Mouse (Mus musculus): ENCODE results near the gene Tiprl.

Tiprl gene

DNA sequence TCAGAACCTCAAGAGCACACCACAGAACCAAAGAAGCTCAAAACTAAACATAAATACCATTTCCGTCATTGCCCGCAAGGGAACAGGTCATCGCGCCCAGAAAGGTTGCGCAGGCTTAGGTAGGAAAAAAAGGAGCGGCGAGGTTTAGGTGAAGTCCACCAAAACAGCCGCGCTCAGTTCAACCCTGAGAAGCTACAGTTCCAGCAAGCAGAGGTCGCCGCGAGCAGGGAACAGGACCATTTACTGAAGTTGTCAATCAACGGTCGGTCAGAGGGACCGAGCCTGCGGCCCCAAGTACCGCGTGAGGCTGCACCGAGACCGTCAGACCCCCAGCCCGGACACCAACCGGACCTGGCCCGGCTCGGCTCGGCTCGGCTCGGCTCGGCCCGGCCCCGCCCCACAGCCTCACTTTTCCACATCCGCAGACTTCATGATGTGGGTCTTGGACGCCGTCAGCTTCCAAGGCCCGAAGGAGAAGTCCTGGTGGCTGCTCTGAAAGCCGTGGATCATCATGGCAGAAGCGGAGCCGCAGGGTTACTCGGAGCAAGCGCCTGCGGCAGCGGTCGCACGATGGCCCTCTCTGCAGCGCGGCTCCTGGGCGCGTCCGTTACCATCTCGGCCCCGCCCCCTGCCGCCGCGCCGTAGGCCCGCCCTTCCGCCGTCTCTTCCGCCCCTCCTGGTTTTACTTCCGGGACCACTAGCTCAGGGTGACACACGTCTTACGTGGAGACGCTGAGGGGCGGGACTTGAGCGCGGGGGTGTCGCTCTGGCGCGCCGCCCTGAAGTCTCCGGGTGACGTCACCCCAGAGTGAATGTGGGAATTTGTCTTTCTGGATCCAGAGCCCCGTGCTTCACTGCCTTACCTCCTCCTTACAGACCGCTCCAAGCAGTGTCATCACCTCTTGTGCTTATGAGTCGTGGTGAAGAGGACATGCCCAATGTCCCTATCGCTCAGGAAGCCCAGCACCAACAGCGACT lies at the start of gene Tiprl:
TSS of gene Tiprl (minus strand) at position 676 of the 978 bp plus-strand sequence.
- peak; percentile 92 for DNase-seq (ENCODE audit: low read depth, low spot score)

DNA sequence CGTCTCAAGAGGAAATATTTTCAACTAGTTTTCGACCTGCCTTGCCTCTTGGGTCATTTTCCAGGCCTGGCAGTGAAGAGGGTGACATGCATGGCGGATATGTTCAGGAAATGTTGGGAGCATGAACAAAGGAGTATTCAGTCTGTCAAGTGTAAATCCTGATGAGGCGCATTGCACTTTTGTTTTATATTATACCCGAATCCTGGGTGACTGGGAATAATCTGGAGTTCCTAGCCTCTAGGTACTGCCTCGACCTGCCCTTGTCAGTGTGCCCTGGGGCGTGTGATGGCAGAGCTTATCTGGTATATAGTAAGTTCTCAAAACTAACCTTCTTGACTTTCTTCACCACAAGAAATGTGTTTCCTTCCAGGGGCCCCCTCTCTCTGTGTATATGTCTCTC lies 47.3 kb upstream of the Tiprl start:
- DNase-seq (ENCODE audit: low read depth, low spot score), result no peak

DNA sequence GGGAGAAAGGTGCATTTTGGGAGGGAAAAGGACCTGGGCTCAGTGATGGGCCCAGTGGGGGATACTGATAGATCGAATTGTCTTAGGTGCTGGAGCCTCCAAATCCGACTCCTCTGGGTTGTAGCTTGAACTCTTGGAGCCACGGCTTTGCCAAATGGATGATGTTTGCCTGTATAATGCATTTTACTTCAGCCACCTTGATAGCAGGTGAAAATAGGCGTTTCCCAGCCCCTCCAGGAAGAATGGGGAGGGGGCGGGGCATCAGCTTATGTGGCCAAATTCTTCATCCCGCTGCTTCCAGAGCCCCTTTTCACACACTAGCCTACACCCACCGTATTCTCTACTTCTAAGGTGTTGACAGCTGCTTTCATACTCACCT lies 46.2 kb upstream of the Tiprl start:
- DNase-seq (ENCODE audit: low read depth, low spot score), result no peak

DNA sequence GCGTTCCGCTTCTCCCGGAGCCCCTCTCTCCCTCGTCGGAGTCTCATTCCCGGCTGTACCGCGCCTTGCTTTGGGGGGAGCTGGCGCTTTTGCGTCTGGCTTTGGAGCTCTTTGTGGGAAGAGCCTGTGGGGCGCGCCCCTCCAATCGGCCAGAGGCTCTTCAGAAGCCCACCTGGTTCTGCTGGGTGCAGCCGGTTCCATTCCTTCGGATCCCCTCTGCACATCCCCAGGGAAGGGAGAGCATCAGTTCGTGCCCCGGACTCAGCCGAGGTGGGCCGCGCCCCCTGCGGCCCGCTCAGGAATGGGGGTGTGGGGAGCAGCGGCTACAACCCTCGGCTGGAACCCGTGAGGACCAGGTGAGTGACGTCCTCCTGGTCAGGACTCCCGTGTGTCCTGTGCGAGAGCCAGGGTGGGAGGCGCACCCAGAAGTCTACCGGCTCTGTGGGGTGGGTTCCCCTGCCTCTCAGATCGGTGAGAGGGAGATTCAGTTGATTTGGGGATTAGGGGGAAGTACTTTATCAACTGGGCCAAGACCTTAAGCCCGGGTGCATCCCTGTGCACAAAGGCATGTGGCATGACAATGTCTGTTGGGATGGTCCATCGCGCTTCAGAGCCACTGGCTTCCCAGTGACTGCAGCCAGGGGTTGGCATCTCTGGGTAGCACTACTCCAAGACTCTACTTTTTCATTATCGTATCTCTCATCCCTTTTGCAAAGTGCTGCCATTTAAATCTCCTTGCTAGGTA lies 45.6 kb upstream of the Tiprl start:
- no peak for DNase-seq (ENCODE audit: low read depth, low spot score)

DNA sequence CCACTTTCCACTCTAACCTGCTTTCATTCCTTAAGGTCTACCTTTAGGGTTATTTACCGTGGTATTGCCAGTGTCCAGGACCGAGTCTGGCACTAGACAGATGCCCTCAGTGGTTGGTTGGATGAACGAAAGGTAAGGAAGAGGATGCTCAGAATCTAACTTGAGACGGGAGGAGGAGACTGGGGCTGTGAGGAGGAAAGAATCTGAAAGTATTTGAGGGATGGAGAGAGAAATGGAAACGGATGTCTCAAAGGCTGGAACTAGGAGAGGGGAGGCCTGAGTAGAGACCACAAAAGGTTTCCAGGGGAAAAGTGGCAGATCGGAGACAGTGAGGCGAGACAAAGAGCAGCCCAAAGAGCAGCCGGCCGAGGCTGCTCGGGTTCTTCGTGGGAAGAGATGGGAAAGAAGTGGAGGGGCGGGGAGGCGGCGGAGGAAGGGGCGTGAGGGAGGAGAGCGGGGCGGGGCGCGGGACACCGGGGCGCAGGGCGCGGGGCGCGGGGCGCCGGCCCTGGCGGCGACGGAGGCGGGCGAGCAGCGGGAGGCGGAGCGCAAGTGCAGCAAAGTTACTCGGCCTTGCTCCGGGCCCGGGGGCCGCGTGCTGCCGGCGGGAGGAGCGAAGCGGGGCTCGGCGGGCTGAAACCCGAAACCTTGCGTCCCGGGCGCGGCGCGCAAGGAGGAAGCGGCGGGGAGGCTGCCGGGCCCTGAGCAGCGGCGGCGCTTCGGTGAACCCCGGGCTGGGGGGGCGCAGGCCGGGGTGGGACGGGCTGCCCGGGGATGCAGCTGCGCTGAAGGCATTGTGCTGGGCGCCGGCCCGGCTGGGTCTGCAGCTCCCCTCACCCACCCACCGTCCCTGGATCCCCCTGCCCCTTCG lies 44.8 kb upstream of the Tiprl start:
- no peak for DNase-seq (ENCODE audit: low read depth, low spot score)

DNA sequence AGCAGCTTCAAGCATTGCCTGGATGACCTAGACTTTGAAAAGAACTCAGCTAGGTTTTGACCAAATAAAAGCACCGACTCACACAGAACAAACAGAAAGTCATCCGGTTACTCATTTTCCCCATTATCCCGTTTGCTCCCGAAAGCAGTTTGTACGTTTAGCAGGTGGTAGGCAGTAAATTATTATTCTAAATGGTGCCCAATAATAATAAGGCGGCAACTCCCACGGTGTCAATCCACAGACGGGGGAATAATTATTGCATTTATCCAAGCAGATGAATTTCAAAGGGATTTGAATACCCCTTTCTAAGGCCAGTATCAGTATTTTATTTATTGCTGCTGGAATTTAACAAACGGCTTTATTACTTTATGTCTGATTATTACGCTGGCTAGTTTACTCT lies 43.9 kb upstream of the Tiprl start:
- DNase-seq (ENCODE audit: low read depth, low spot score), result no peak

DNA sequence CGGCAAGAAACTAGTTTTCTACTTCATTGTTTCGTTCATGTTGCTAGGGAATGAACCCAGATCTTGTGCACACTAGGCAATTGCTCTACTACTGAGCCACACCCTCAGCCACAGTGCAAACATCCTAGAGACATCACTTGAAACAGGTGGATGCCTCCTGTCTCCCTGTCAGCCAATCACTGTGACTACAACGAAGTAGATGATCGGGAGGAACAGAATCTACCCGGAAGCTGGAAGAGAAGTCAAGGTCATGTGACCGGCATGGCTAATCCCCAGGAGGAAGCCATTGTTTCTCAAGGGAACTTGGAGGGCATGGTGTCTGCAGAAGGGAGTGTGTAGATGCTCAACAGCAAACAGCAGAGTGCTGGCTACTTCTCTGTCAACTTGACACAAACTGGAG lies 38.1 kb upstream of the Tiprl start:
- DNase-seq (ENCODE audit: low read depth, low spot score), result no peak

DNA sequence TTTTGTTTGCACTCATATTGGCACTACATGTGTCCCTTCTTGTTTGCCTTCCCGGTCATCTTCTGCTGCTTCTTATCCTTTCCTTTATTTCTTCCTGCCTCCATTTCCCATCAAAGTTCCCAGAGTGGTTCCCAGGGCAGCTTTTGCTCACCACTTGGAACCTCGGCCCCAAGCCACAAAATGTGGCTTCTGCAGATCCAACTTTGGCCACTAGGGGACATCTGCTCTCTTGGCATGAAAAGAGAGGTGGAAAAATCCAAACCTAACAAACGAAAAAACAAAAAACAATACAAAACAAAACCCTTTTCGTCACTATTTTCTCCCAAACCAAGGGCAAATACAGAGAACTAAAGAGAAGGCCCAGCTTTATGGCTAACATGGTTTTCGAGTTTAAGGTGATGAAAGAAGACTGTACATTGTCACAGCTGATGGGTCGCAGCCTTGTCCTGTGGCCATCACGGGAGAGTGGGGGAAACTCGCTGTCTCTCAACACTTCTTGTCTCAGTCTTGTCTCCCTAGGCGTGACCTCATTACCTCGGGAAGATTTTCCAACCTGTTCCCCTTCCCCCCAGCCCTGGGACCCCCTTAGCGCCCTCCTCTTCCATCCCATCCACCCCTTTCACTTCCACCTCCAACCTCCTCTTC lies 15.4 kb upstream of the Tiprl start:
- no peak for DNase-seq (ENCODE audit: low read depth, low spot score)

DNA sequence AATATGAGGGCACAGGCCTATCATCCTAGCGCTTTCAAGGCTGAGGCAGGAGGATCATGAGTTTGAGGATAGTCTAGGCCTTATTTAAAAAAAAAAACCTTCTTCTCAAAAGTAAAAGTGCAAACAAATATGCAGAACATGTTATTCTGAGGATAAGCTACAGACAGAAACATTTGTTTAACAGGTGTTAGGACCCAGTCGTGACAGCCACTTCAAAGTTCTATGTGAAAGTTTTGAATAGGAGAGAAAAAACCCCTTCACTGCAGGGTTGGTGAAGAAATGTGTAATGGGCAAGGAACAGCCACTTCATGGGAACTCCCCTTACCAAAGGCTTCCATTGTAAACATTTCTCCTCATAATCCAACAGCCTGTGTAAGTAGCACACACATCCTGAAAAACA lies 13.8 kb upstream of the Tiprl start:
- no peak for DNase-seq (ENCODE audit: low read depth, low spot score)

DNA sequence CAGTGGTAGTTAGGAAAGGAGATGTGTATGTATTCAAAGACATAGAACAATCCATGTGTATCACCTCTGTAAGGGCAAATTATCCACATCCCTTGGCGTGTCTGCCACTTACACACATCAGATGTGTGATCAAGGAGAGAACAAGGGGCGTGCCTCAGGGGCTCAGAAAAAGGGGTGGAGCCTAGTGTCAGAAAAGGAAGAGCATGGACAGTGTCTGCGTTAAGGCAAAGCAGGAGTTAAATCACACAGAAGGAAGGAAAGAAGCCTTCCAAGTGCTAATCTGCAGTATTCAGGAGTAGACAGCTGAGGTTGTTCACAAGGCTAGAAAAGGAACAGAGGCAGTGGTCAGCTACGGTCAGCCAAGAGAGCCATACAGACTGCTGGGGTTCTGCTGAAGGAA lies 12.0 kb upstream of the Tiprl start:
- no peak for DNase-seq (ENCODE audit: low read depth, low spot score)

DNA sequence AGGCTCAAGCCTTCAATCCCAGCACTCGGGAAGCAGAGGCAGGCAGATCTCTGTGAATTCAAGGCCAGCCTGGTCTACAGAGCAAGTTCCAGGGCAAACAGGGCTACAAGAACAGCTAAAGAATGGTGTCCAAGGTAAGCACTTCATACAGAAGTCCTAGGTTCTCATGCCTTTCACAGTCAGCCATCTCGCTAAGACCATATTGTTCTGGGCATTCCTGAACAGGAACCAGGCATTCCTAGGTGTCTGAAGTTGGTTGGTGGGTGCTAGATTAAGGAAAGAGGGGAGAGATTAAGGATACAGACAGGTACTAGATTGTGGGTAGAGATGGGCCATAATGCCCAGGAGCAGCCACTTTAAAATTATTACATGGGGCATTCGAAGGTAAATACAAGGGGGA lies 11.0 kb upstream of the Tiprl start:
- DNase-seq (ENCODE audit: low read depth, low spot score), result no peak

DNA sequence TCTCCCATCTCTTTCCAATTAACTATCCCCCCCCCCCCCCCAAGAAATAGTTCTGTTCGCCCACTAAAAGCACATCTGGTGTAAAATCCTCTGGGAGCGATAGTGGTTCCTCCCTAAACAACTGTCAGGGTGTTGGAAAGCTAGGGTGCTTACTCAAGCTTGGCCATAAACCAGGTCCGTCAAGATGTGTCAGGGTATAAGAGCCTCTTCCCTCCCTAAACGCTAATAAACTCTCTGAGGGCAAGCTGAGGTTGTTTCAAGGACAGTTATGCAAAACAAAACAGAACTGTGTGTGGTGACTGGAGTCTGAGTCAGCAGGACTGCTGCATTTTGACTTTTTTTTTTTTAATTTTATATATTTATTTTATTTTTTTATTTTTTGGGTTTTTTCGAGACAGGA lies 10.3 kb upstream of the Tiprl start:
- no peak for DNase-seq (ENCODE audit: low read depth, low spot score)

DNA sequence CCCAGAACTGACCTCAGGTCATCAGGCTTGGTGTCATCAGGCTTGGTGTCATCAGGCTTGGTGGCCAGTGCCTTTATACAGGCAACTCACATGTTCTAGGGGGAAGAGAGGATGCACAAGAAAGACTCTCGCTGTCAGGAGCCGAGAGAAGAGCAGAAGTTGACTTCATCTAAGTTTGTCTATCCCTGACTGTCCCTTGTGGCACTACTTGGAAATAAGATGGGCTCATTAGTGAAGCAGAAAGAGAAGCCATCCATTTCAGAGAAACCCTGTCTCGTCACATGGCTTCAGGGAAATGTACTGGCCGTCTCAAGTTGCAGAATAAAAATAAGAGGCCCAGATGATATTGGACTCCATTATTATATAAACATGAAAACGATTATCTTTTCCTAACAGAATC lies 9.8 kb upstream of the Tiprl start:
- no peak for DNase-seq (ENCODE audit: low read depth, low spot score)

DNA sequence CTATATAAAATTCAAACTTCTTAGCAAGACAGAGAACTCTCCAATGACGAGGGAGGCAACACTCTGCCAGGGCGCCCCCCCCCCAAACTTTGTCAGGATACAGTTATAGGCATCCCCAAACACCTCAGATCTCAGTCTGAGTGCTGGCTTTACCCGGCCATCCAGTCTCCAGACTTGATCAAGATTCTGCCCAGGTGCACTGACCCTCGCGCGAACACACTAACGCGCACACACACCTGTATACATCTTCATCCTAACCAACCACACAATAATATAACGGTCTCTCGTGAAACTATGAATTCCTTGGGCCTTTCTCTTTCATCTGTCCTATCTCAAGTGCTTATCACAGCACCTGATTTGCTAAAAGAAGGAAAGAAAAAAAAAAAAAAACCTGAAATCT lies 950 bp downstream of the Tiprl start:
- no peak for DNase-seq (ENCODE audit: low read depth, low spot score)

DNA sequence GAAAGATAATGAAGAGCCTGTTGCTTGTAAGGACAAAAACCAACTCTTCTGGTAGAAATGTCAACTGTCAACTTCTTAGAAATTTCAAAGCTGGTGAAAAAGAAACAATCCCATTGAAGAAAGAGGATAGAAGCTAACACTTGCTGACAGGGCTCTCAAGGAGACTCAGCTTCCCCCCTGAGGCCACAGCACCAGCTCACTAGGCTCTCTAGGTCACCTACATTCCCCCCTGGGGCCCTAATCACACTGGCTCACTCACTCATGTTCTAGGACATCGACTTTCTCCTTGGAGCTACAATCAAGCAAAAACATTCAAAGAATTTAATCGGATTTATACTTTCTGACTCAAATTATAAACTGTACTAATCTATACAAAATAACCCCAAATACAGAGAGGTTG lies 3.0 kb downstream of the Tiprl start:
- no peak for DNase-seq (ENCODE audit: low read depth, low spot score)

DNA sequence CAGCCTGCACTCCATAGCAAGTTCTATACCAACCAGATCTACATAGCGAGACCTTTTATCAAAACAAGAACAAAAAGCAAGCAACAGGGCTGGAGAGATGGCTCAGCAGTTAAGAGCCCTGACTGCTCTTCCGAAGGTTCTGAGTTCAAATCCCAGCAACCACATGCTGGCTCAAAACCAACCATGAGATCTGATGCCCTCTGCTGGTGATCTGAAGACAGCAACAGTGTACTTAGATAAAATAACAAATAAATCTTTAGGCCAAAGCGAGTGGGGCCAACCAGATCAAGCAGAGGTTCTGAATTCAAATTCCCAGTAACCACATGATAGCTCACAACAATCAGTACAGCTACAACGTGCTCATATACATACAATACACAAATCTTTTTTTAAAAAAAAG lies 6.1 kb downstream of the Tiprl start:
- no peak for DNase-seq (ENCODE audit: low read depth, low spot score)

DNA sequence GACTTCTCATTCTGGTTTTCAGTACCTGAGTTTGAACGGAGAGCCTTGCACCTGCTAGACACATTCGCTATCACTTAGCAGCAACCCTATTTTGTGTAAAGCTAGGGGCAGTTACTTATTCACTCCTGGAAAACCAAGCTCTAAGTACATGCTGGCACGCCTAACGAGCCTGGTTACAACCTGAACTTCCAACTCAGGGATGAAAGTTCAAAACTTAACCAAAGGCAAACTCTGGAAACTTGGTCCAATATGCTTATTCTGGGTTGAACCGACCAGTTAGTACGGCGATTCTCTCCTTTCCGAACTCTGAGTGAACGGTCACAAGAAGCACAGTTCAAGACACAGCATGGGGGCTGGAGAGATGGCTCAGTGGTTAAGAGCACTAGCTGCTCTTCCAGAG lies 7.2 kb downstream of the Tiprl start:
- DNase-seq (ENCODE audit: low read depth, low spot score), result no peak

DNA sequence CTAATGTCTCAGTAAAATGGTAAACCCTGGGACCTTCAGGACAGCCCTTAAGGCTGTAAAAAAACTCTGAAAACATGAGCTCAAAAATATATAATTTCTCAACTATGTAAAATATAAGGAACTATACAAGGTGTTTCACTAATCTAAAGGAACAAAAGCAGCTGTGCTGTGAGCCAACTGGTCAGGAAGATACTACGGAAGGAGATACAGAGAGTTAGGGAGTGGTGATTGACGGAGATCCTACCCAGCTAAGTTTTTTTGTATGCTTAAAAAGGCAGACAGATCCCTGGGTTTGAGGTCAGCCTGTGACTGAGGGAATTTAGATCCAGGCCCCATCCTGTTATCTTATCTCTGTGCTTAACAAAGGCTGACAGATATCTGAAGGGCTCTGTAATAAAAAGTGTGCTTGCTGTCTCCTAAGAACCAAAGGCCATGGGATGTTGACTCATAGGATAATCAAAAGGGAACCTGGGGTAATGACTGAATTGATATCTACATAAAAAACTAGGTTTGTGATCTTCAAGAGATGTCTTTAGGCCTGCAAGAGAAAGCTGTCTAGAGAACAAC lies 19.7 kb downstream of the Tiprl start:
- no peak for DNase-seq (ENCODE audit: low read depth, low spot score)

DNA sequence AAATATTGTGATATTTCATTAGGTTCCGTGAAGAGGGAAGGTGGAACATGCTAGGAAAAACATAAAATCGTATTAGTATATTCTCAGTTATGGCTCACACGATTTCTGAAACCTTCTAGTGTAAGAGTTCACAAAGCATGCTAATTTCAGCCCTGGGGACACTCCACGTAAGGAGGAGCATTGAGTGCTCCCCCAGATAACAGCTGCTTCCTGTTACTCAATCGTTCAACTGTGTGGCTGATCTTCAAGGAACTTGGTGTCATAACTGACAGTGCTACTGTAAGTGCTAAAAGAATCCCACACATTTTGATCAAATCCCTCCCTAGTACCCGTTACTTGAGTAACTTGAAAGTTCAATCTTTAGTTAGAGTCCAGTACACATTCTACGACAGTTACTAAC lies 21.0 kb downstream of the Tiprl start:
- DNase-seq (ENCODE audit: low read depth, low spot score), result no peak

DNA sequence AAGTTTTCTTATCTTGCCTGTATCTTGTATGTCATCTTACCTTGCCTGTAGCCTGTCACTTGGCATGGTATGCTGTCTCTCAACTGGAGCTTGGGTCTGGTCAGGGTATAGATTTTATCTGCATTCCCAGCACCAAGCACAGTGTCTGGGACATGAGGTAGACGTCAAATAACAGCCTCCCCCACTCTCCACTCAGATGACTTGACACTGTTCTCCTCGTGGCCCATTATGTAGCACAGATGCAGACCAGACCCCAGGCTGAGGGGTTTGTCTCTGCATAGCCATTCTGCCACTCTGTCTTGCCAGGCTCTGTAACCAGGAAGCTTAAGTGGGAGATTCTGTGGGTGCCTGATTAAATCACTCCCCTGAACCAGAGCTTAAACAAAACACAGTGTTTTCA lies 31.2 kb downstream of the Tiprl start:
- DNase-seq (ENCODE audit: low read depth, low spot score), result no peak

DNA sequence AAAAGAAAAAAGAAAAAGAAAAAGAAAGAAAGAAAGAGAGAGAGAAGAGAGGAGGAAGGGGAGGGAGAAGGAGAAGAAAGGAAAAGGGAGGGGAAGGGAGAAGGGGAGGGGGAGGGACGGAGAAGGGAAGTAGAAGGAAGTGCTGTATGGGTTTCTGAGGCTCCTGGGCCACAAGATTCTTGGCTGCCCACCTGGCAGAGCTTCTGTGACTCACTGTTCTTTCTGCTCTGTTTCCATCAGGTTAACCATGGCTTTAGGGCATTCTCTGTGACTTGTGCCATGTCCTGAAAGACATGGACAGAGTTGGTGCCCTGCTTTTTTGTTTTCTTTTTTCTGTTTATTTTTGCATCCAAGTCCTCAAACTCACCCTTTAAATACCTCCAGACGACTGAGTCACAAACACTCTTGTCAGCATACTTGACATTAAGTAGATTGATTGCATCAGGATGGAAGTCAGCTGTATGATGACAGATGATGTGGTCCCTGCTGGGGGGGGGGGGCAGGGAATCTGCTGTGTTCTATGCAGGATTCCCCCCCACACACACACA lies 33.2 kb downstream of the Tiprl start:
- no peak for DNase-seq (ENCODE audit: low read depth, low spot score)

Measured in retina, adult 2 months (tissue).